Mouse (Mus musculus): ENCODE measurements around the gene Prr14. TPM values are rescaled to one million over a fixed set of nuclear protein-coding genes. Genes with fewer than 3 reads are reported as not detected.
A peak's percentile ranks its signal among the peaks of the same experiment; 100 is the strongest.
"Not testable (repeated sequence)": the region's sequence is repeated elsewhere in the genome, so short reads cannot be mapped to it uniquely, and the experiment has no call there.

Gene Prr14
- polyA plus RNA-seq, 1 experiment = 28.6 TPM

DNA sequence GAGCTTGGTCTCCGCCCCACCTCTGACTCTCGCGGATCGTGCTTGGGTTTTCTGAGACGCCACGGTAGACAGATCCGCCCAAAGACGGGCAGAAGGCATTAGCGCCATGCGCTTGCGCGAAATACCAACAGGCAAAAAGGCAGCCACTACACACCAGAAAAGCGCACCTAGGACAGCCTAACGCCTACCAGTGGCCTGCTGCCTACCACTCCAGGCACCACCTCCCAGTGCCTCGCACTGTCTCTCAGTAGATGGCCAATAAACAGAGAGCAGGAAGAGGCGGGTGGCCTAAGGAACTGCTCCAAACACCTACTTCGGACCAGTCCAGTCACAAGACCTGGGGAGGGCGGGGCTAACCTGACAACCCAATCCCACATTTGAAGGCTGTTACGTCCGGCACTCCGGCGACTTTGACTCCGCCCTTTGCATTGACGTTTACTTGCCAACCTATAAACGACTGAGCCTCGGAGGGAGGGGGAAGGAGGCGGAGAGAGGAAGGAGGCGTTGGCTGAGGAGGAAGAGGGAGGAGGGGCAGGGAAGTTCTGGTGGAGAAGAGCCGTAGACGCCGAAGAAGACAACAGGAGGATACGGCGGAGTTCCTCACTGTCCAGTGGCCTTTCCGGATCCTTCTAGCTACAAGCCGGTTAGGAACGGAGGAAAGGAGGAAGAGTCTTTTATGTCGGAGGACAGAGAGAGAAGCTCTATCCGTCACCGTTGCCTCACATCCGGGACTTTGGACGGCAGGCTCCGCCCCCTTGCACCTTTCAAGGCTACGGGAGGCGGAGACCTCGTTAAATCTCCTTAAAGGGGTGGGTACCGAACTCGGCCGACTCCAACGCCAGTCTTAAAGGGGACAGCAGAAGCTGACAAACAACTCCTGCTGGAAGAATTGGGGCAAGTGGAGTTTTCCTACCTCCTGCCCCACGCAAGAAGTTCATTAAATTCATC is 18.6 kb downstream of the Prr14 start:
- Histone ChIP-seq H3K36me3 (ENCODE audit: control insufficient read depth, insufficient read depth) (peaks cover 56% of the 10 kb centered on the region), H3ac (ENCODE audit: control insufficient read depth, insufficient read length, low read depth) (peak overlapping the region; percentile 64), H3K27me3 (ENCODE audit: control insufficient read depth, insufficient read depth, insufficient read length) (no peaks in the 10 kb centered on the region)

DNA sequence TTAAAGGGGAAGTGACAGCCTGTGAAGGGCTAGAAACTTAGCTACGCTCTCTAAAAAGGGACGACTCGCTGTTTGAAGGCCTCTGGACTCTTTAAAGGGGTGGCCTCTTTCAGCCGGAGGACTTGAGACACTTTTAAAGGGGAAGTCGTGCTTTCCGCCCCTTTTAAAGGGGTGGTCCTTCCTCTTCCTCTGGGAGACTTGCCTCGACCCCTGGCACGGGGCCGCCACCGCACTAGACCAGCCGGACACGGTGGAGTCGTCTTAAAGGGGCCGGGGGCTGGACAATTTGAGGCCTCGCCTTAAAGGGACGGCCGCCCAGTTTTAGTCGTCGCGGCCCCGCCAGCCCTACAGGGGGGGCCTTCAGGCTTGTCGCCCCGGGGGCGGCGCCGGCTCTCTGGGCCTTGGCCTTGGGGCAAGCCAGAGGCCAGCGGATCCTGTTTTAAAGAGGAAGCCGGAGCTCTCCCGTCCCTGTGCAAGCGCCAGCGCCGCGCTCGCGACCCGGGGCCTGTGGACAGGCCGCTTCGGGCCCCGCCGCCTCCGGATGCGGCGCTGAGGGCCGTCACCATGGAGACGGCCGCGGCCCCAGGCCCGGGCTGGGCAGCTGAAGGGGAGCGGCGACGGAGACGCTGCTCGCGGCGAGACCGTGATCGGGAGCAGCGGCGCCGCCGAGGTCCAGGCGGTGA is 19.4 kb downstream of the Prr14 start, which contains the start of gene Fbrs:
Gene Fbrs, plus strand, starts transcription at position 565 of the 683 bp plus-strand sequence.
- no peak for TF ChIP-seq MYOG (IDR thresholded peaks at IDR 0.05; ENCODE audit: control insufficient read depth, extremely low read depth, insufficient read length)
- TF ChIP-seq CTCF (IDR thresholded peaks at IDR 0.05; ENCODE audit: control insufficient read depth, insufficient read depth, insufficient read length) = no peak
- no peak for TF ChIP-seq MYOD1 (IDR thresholded peaks at IDR 0.05; ENCODE audit: control insufficient read depth, insufficient read length, low read depth)
- no peak for TF ChIP-seq FOSL1 (IDR thresholded peaks at IDR 0.05; ENCODE audit: insufficient read depth, low read length, poor library complexity, severe bottlenecking)
- TF ChIP-seq MAX (IDR thresholded peaks at IDR 0.05) = no peak
- TF ChIP-seq CEBPB (IDR thresholded peaks at IDR 0.05; ENCODE audit: low read depth) = no peak
- Histone ChIP-seq H3K4me3 (ENCODE audit: insufficient read depth, poor library complexity, severe bottlenecking) (peak within 1 kb of the TSS; percentile 66), H3K36me3 (ENCODE audit: control insufficient read depth, insufficient read depth) (peaks cover 59% of the 10 kb centered on the region), H3K79me2 (ENCODE audit: control insufficient read depth, insufficient read depth) (peaks cover 54% of the 10 kb centered on the region), H3K27me3 (ENCODE audit: control insufficient read depth, insufficient read depth, insufficient read length) (no peaks in the 10 kb centered on the region), H3ac (ENCODE audit: control insufficient read depth, insufficient read length, low read depth) (peak within 1 kb of the TSS; percentile 66), H3K79me3 (ENCODE audit: low read depth) (peaks cover 32% of the 10 kb centered on the region)

More for the DNA sequence above, 18.6 kb downstream of the Prr14 start:
- peaks cover 60% of the 10 kb centered on the region for H3K79me2 ChIP-seq (ENCODE audit: control insufficient read depth, insufficient read depth)
- peak overlapping the region; percentile 66 for H3K4me3 ChIP-seq (ENCODE audit: insufficient read depth, poor library complexity, severe bottlenecking)
- no peak for TF ChIP-seq MYOD1 (IDR thresholded peaks at IDR 0.05; ENCODE audit: control insufficient read depth, insufficient read length, low read depth)
- TF ChIP-seq MYOG (IDR thresholded peaks at IDR 0.05; ENCODE audit: control insufficient read depth, extremely low read depth, insufficient read length) = no peak
- TF ChIP-seq CTCF (IDR thresholded peaks at IDR 0.05; ENCODE audit: control insufficient read depth, insufficient read depth, insufficient read length) = no peak
- peak; percentile 47 for TF ChIP-seq USF1 (IDR thresholded peaks at IDR 0.05; ENCODE audit: low read depth)
- H3K79me3 ChIP-seq (ENCODE audit: low read depth) = peaks cover 35% of the 10 kb centered on the region

DNA sequence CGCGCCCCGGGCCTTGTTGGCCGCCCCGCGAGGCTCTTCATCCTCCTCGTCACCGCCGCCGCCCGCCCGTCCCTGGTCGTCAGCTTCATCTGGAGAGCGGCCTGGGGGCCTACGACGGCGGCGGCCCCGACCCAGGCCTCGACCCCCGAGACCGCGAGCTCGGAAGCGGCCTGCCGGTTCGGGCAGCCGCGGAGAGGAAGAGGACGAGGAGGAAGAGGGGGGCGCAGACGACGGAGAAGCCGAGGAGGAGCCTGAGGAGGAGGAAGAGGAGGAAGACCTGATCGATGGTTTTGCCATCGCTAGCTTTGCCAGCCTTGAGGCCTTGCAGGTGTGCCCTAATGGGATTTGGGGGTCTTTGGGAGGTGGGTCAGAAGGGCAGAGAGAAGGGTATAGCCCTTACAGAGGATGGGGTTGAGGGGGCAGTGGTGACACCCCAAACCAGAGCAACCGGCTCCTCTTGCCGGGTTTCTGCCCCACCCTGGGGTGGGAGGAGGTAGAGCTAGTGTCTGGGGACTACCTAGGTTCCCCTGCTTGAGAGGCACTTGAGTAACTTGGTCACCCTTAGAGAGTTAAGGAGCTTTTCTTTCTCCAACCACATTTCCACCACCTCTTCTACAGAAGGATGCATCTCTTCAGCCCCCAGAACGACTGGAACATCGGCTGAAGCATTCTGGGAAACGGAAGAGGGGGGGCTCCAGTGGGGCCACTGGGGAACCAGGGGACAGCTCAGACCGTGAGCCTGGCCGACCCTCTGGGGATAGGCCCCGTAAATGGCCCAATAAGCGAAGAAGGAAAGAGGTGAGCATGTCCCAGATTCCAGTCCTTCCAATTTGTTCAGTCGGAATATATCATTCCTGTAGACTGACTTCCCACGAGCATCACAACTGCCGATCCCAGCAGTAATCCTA is 20.2 kb downstream of the Prr14 start:
- Histone ChIP-seq H3K4me3 (ENCODE audit: insufficient read depth, poor library complexity, severe bottlenecking) (peak overlapping the region; percentile 66), H3K27me3 (ENCODE audit: control insufficient read depth, insufficient read depth, insufficient read length) (no peaks in the 10 kb centered on the region), H3ac (ENCODE audit: control insufficient read depth, insufficient read length, low read depth) (peak overlapping the region; percentile 66), H3K79me2 (ENCODE audit: control insufficient read depth, insufficient read depth) (peaks cover 46% of the 10 kb centered on the region), H3K79me3 (ENCODE audit: low read depth) (peaks cover 32% of the 10 kb centered on the region), H3K36me3 (ENCODE audit: control insufficient read depth, insufficient read depth) (peaks cover 56% of the 10 kb centered on the region)
- no peak for TF ChIP-seq USF1 (IDR thresholded peaks at IDR 0.05; ENCODE audit: low read depth)
- no peak for TF ChIP-seq MYOD1 (IDR thresholded peaks at IDR 0.05; ENCODE audit: control insufficient read depth, insufficient read length, low read depth)
- TF ChIP-seq CEBPB (IDR thresholded peaks at IDR 0.05; ENCODE audit: low read depth) = no peak
- no peak for TF ChIP-seq MAX (IDR thresholded peaks at IDR 0.05)
- no peak for TF ChIP-seq MYOG (IDR thresholded peaks at IDR 0.05; ENCODE audit: control insufficient read depth, extremely low read depth, insufficient read length)
- no peak for TF ChIP-seq FOSL1 (IDR thresholded peaks at IDR 0.05; ENCODE audit: insufficient read depth, low read length, poor library complexity, severe bottlenecking)

DNA sequence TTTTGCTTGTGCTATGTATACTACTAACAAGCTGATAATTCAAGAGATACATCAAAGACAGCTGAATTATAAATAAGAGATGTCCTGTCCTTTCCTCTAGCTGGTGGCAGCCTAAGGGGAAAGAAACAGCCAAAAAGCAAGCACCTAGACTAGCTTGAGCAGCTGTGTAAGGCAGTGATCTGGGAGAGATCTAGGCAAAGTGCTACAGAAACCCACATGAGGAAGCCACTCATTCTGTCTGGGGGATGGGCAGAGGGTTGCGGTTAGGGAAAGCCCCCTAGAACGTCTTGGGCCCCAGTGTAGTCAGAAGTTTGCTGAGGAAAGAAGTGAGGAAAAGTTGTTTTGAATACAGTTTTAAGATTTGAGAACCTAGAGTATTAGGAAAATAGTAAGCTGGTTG is 20.9 kb downstream of the Prr14 start:
- no peaks in the 10 kb centered on the region for H3K27me3 ChIP-seq (ENCODE audit: control insufficient read depth, insufficient read depth, insufficient read length)
- TF ChIP-seq USF1 (IDR thresholded peaks at IDR 0.05; ENCODE audit: low read depth) (no peak), FOSL1 (IDR thresholded peaks at IDR 0.05; ENCODE audit: insufficient read depth, low read length, poor library complexity, severe bottlenecking) (no peak), CEBPB (IDR thresholded peaks at IDR 0.05; ENCODE audit: low read depth) (no peak), MYOG (IDR thresholded peaks at IDR 0.05; ENCODE audit: control insufficient read depth, extremely low read depth, insufficient read length) (no peak), CTCF (IDR thresholded peaks at IDR 0.05; ENCODE audit: control insufficient read depth, insufficient read depth, insufficient read length) (no peak), MAX (IDR thresholded peaks at IDR 0.05) (no peak), MYOD1 (IDR thresholded peaks at IDR 0.05; ENCODE audit: control insufficient read depth, insufficient read length, low read depth) (no peak)
- H3ac ChIP-seq (ENCODE audit: control insufficient read depth, insufficient read length, low read depth) = peak overlapping the region; percentile 31
- peaks cover 32% of the 10 kb centered on the region for H3K79me3 ChIP-seq (ENCODE audit: low read depth)
- peaks cover 48% of the 10 kb centered on the region for H3K36me3 ChIP-seq (ENCODE audit: control insufficient read depth, insufficient read depth)
- peak overlapping the region; percentile 66 for H3K4me3 ChIP-seq (ENCODE audit: insufficient read depth, poor library complexity, severe bottlenecking)
- peaks cover 42% of the 10 kb centered on the region for H3K79me2 ChIP-seq (ENCODE audit: control insufficient read depth, insufficient read depth)

DNA sequence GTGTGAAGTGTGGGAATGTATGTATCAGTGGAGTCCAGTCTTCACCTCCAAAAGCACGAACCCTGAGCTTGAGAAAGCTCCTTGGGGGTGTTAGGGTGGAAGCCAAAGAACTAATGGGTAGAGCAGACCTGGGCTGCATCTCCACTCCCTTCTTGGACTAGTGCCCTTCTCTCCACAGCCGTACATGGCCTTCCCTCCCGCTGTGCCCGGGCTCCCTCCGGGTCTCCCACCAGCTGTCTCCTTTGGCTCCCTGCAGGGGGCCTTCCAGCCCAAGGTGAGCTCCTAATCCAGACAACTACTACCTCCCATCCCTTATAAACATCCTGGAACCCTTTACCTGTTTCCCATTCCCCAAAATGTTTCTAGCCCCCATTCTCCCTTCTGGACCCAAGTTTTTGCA is 26.0 kb downstream of the Prr14 start:
- Histone ChIP-seq H3K79me2 (ENCODE audit: control insufficient read depth, insufficient read depth) (peaks cover 26% of the 10 kb centered on the region), H3K36me3 (ENCODE audit: control insufficient read depth, insufficient read depth) (peaks cover 59% of the 10 kb centered on the region), H3K79me3 (ENCODE audit: low read depth) (peaks cover 21% of the 10 kb centered on the region), H3K4me3 (ENCODE audit: insufficient read depth, poor library complexity, severe bottlenecking) (no peak overlapping the region), H3ac (ENCODE audit: control insufficient read depth, insufficient read length, low read depth) (no peak overlapping the region), H3K27me3 (ENCODE audit: control insufficient read depth, insufficient read depth, insufficient read length) (no peaks in the 10 kb centered on the region)
- TF ChIP-seq MAX (IDR thresholded peaks at IDR 0.05) (no peak), FOSL1 (IDR thresholded peaks at IDR 0.05; ENCODE audit: insufficient read depth, low read length, poor library complexity, severe bottlenecking) (no peak), MYOG (IDR thresholded peaks at IDR 0.05; ENCODE audit: control insufficient read depth, extremely low read depth, insufficient read length) (no peak), CTCF (IDR thresholded peaks at IDR 0.05; ENCODE audit: control insufficient read depth, insufficient read depth, insufficient read length) (no peak), CEBPB (IDR thresholded peaks at IDR 0.05; ENCODE audit: low read depth) (no peak), USF1 (IDR thresholded peaks at IDR 0.05; ENCODE audit: low read depth) (no peak), MYOD1 (IDR thresholded peaks at IDR 0.05; ENCODE audit: control insufficient read depth, insufficient read length, low read depth) (no peak)

DNA sequence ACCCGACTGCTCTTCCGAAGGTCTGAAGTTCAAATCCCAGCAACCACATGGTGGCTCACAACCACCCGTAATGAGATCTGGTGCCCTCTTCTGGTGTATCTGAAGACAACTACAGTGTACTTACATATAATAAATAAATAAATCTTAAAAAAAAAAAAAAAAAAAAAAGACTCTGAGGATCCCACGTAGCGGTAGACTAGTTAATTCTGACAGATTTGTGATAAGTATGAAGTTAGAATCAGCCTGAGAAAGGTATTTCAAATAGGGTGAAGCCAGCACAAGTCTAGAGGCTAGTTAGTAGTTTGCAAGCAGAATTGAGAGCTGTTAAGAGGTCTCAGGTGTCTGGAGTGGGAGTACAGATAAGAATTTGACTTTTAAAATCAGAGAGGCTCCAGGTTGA is 29.0 kb downstream of the Prr14 start:
- not testable (repeated sequence) for H3K4me3 ChIP-seq (ENCODE audit: insufficient read depth, poor library complexity, severe bottlenecking); H3ac ChIP-seq (ENCODE audit: control insufficient read depth, insufficient read length, low read depth); H3K79me3 ChIP-seq (ENCODE audit: low read depth); H3K79me2 ChIP-seq (ENCODE audit: control insufficient read depth, insufficient read depth); H3K27me3 ChIP-seq (ENCODE audit: control insufficient read depth, insufficient read depth, insufficient read length)
- peaks cover 49% of the 10 kb centered on the region for H3K36me3 ChIP-seq (ENCODE audit: control insufficient read depth, insufficient read depth)

Data from C2C12 (cell line).